Mouse (Mus musculus) layer of hippocampus, adult 8-10 months (tissue): ENCODE results near the gene Dmrt2. TPM values are rescaled to one million over a fixed set of nuclear protein-coding genes. Genes with fewer than 3 reads are reported as not detected.

Experiments
- DNase-seq, 2 experiments: peaks; one replicate each; pipeline ENCODE4 v3.0.0; 2022; ENCODE audit warnings: low spot score in 2 of 2
- total RNA-seq, 4 experiments: library from RNA; stranded (reverse); gene quantifications; 2 replicates each; pipeline ENCODE4 v1.2.4; 2022

The Dmrt2 gene
- total RNA-seq, result 1 to 10 TPM; 1.1 to 1.6 (median 1.3) TPM

DNA sequence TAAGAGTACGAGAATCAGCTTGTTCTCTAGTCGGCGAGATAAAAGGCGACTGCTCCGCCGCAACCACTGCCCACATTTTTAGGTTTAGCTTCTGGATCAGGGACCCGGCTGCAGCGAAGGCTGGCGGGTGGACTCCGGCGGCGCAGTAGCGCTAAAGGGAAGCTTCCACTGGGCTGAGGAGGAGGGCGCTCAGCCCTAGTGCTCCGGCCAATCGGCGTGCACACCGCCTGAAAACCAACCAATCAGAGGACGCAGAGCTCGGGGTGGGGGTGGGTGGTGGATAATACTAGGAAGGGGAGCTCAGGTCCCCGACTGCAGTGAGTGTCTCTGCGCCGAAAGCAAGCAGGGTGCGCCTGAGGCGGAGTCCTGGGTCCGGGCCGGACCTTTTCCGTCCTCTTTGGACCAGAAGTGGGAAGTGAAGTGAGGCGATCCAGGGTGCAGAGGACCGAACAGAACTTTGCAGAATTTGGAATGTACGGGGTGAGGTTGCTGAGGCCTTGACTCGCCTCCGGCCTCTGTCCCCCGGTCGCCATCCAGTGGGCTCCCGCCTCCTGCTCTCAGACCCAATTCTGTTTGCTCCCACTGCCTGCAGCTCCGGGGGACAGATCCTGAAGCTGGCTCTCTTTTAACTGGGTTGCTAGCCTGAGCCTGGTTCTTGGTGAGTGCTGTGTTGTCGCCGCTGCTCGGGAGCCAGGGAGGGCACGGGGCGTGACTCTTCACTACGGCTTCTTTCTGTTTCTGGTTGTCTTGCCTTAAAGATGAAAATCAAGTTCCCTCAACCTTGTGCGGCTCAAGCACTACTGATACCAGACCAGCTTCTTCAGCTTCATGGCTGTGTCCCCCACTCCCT is at the start of gene Dmrt2:
Dmrt2 (plus strand) TSS at position 311 of the 850 bp plus-strand sequence.
- DNase-seq, result peak in 1 of 2 experiments; percentile 17

DNA sequence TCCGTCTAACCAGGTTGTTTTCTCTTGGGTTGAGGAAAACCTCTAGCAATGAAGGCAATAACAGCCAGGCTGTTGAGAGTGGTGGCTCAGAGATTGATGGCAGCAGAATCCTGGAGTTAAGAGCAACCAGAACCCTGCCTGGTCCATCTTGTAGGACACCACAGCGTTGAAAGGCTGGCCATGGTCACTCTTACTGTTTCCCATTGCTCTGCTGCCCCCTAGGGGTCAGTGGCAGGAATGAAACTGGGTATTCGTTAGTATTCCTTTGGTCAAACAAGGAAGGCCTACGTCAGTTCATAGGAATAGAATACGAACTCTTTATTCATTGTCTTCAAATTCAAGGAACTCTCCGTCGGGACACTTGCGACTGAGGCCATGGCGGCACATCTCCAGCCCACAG is 43.7 kb upstream of the Dmrt2 start:
- peak; percentile 11 to 66 for DNase-seq

DNA sequence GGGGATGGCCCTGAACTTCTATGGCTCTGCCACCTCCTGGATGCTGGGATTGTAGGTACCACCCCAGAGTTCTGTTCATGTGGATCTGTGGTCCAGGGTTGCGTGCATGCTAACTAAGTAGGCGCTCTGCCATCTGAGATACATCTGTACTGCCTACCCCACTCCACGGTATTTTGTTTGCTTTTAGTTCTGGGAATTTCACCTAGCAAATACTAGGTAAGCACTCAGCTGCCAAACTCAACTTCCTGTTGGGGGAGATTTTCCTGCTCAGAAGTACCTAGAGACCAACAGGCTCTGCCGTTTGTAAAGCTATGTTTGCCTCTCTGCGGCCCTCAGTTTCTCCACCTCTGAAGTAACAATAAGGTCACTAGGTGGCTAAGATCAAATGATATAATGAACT is 37.1 kb upstream of the Dmrt2 start:
- DNase-seq, result no peak

- peak; percentile 16 to 63 for DNase-seq
Observed at GRCm38 (mm10) chr19:25635622-25636244, 36.5 kb upstream of the Dmrt2 start.

DNA sequence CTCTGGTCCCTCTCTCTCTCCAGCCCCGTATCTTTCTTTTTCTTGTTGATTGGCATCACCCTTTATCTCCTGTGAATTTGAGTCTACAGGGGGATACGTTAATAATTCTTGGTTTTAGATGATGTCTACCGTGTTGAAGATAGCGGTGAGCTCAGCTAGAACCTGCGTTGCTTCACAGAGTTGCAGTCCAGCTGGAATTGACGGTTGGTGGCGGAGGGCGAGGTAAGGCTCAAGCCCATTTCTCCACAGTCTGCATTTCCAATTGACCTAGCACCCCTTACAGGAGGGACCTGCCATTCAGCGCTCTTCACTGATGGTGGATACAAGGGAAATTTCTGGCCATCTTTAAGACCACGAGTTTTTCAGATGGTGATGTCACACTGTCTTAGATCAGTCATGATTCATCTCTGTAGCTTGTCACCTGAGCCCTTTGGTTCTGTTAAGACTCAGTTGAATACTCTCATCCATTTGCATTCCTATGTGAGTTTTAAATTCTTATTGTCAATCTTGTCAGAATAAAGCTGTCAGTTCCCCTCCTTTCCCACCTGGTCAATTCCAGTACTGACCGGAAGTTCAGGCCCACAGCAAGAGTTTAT is 33.3 kb upstream of the Dmrt2 start:
- DNase-seq, result no peak

- DNase-seq, result no peak
Observed at GRCm38 (mm10) chr19:25641786-25642185, 30.4 kb upstream of the Dmrt2 start.

DNA sequence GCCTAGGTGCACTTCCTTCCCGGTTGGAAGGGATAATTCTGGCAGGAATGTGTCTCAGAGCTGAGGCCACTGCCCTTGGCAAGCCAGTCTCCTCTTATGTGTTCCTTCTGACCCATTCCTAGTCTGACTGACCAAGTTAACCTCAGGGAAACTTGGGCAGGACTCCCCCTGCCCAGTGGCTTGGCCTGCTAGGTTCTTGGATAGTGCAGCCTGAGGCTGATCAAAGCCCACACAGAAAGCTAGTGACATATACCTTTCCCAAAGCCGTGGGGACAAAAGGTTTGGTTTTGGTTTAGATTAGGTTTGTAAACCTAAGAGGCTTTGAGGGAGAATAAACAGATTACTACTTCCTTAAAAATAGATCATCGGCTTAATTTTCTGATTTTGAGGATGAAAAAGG is 25.1 kb upstream of the Dmrt2 start:
- no peak for DNase-seq

- DNase-seq, result no peak
Observed at GRCm38 (mm10) chr19:25648701-25649100, 23.5 kb upstream of the Dmrt2 start.

- DNase-seq, result no peak
Observed at GRCm38 (mm10) chr19:25650474-25650873, 21.7 kb upstream of the Dmrt2 start.

GRCm38 (mm10) chr19:25652560-25652959 is 19.7 kb upstream of the Dmrt2 start:
- no peak for DNase-seq

GRCm38 (mm10) chr19:25654034-25654749 is 18.0 kb upstream of the Dmrt2 start:
- no peak for DNase-seq

DNA sequence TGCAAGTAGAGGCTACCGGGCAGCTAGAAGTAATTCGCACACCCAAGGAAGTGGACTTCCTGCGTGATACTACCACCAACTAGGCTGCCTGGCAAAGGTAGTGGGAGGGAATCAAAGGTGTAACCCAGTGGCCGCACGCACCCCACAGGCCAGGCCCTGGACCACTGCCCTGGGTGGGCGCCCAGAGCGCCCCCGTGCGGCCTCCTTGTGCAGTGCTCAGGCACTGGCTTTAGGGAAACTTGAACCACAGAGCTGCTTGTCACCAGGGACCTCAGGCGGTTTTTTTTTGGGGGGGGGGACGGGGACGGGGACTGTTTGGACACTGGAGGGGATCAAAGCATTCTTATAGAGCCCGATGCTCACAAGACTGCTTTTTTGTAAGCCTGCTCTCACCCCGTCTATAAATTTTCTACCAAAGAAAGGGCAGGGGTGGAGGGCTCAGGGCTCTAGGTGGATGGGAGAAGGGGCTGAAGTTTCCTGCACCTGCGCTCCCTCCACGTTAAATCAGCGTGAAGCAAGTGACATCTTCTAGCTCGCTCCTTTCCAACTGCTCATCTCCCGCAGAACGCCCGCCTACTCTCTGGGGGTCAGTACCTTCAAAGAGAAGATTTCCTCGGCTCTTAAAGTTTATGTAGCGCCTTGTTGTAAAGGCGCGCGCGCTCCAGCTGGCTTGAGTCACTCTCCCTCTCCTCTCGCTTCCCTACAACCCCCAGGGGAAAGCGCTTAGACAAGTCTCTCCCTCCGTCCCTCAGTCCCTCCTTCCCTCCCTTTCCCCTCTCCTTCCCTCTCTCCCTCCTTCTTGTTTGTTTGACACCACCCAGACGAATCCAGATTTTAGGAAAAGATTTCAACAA is 6.5 kb upstream of the Dmrt2 start:
- no peak for DNase-seq

GRCm38 (mm10) chr19:25667836-25668235 is 4.4 kb upstream of the Dmrt2 start:
- DNase-seq, result no peak

DNA sequence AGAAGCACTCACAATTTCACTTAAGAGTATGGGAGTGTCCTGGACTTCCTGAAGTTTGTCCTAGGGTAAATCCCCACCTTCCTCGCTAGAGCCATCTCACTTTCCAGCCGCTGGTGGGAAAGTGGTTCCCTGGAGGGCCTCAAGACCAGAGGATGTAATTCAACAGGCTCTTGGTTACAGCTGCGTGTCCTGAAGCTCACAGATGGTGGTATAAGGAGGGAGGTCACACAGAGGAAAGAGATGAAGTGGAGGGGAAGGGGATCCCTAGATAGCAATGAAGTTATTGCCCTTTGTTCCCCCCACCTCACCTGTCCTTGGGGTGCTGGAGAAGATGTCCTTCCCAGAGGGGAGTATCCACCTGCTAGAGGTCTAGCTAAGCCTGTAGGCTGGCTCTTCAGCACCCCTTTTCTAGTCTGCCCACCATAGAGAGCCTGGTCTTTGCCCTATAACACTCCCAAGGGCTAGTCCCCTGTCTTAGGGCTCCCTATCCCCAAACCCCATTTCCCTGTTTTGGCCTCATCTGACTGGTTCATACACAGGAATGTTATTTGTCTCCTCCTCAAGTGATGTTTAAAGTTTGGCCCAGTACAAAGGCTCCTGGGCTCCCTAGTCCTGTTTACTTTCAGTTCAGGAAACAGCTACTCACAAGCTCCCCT is 2.5 kb upstream of the Dmrt2 start:
- DNase-seq, result no peak

DNA sequence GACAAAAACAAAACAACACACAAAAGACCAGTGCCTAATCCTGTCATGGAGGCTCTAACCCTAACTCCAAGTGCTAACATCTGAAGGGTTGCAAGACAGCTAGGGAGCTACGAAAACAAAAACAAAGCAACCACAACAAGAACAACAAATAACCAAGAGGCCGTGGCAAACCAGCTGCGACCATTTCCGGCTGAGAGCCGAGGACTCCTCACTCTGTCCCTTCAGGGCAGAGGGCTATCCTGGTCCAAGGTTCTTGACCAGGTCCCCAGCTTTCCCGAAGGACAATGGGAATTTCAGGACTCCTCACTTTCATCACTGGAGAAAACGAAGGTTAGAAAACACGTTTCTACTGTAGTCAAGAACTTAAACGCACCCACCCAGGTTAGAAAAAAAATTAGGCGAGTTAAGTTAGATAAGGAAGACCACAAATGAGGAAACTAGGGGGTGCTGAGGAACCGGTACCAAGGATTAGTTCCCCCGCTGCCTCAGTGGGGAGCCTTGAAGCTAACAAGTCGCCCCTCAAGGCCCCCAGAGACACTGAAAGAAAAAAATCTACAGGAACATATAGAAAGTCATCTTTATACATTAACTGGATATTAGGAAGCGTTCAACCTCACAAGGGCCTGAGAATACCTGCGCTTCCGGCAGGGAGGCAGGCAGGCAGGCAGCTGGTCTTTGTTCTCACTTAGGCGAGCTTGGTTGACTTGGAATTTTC is 1.5 kb upstream of the Dmrt2 start:
- DNase-seq, result no peak

GRCm38 (mm10) chr19:25671681-25672080 is 530 bp upstream of the Dmrt2 start:
- DNase-seq, result no peak

DNA sequence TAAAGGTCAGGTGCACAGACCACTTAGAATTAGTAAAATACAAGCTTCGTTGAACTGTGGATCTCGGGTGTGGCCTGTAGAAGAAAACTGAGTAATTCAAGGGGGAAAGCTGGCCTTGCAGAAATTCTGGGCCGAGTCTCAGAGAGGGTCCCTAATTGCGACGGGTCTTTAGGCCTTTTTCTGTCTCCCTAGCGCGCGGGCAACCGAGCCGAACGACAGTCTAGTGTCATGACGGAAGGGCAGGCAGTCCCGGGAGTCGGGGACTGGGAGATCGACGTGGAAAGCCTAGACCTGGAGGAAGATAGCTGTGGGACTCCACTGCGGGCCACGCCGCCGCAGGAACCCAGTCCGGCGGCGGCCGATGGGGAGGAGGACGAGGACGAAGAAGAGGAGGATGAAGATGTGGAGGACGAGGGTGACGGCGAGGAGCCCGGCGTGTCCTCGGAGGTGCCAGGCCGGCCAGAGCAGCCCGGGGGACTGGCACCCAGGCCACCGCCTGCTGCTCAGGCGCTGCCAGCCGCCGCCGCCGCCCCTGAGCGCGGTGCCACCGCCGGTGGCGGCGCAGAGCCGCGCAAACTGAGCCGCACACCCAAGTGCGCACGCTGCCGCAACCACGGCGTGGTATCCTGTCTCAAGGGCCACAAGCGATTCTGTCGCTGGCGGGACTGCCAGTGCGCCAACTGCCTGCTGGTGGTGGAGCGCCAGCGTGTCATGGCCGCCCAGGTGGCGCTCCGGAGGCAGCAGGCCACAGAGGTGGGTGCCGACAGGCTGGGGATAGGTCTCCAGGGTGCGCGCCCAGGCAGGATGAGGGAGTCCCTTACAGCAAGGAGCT is 1.2 kb downstream of the Dmrt2 start:
- DNase-seq, result no peak

DNA sequence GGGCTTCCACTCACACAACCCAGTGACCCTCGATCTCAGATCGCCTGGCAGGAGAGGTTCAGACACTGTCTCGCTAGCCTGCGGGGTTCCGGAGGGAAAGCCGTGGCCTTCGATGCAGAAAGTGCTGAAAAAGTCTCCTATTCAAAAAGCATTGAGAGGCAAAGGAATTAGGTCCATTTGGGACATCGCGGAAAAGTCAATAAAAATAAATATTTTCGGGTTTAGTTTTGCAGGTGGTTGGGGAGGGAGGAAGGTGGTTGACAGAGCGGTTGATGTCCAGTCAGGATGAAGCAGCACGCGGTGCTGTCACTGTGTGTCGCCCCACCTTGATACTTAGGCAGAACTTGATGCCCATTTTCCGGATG is 1.8 kb downstream of the Dmrt2 start:
- DNase-seq, result no peak

DNA sequence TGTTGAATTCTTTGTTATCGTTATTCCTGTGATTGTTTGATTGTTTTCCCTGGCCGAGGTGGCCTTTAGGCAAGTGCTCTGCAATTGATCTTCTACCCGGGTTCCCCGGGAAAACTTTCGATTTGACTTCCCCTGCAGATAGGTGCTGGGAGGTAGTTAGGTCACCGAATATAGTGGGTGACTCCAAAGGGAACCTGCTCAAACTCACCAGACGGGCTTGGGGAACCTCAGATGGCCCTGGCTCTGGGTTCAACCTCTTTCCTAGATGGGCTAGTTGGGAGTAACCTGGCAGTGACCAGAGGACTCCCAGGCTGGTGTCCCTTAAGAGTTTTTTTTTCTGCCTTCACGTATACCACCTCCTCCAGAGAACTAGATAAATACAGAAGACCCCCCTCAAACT is 2.5 kb downstream of the Dmrt2 start:
- DNase-seq, result no peak
